ENCODE assay signal across 18 mouse cellular contexts in genomic region chr19:6509881-6510280, GRCm38 (mm10). TPM values are rescaled to one million over a fixed set of nuclear protein-coding genes. Genes with fewer than 3 reads are reported as not detected.
"Had no signal": no experiment of that assay in that cellular context is flagged by ENCODE, and none has a peak within 500 bp of the region (broad histone marks: within the 10 kb centered on the region; RNA-seq: fewer than 3 reads in every experiment).

No protein-coding gene starts in this region.

- H3K4me3 ChIP-seq: lung, embryonic 15.5 days; midbrain, embryonic 10.5 days; midbrain, embryonic 12.5 days; myocyte; neural tube, embryonic 13.5 days; neural tube, embryonic 15.5 days; stomach, embryonic 15.5 days had no signal

- DNase-seq: liver, postnatal 0 days; lung, adult 2 months; lung, postnatal 14 days; lung, postnatal 4 days; midbrain, embryonic 14.5 days; right cerebral cortex, postnatal 14 days; thymus, adult 2 months; thymus, postnatal 36 days had no signal

- H3K27ac ChIP-seq: lung, embryonic 15.5 days; midbrain, embryonic 10.5 days; midbrain, embryonic 12.5 days; neural tube, embryonic 13.5 days; neural tube, embryonic 15.5 days; stomach, embryonic 15.5 days; stomach, postnatal 0 days had no signal

RNA-seq across cellular contexts. Expression of gene Slc22a12, which starts 33.0 kb away (rescaled TPM):
- total RNA-seq: megakaryocyte, adult 5-6 weeks; megakaryocyte-erythroid progenitor cell, adult 5-6 weeks had no signal
